Mouse (Mus musculus) erythroblast, embryonic 14.5 days (primary cell): ENCODE results near the gene C87436.

Source experiments
- GATA1 ChIP-seq: IDR thresholded peaks from 2 replicates; pipeline ENCODE4 v1.6.1; 2012; ENCODE audit warnings: low read length, inconsistent platforms, mixed read lengths
- TAL1 ChIP-seq: IDR thresholded peaks from 3 replicates; pipeline ENCODE4 v1.6.1; 2012; ENCODE audit warnings: low read length, inconsistent platforms, mixed read lengths

DNA sequence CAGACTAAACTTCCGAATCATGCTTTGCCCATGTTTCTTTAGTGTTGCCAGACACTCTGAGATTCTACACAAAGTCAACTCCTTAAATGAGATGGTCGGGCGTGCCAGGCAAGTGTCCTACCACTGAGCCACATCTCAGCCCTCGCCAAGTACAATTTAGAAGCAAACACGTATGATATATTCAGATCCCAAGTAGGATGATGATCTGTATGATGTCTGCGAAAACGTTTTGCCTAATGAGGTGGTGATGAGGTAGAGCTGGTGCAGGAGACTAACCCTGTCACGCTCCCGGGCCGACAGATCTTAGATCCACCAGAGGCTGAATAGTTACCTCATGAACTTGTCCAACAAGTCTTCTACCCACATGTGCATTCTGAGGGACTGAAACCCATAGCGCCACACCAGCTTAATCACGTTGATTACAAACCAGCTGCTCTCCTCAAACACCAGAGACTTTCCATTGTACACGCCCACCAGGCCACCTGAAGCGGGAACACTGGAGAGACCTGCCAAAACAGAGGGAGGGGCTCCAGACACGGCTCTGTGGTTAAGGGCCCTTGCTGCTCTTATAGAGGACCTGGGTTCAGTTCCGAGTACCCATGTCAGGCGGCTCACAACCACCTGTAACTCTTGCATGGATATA, 44.0 kb upstream of the C87436 start:
- TF ChIP-seq GATA1 (no peak), TAL1 (no peak)
